Mouse (Mus musculus) E14TG2a.4 (cell line): ENCODE measurements around the gene Il1f5.

Experiments used
- CTCF ChIP-seq: conservative IDR thresholded peaks from 2 replicates; pipeline ENCODE4 v1.5.1; 2014; ENCODE audit warnings: low read length
- NANOG ChIP-seq: IDR thresholded peaks from 2 replicates; pipeline ENCODE4 v1.6.1; 2014; ENCODE audit warnings: borderline replicate concordance, low read length, mixed read lengths
- POU5F1 ChIP-seq: IDR thresholded peaks from 2 replicates; pipeline ENCODE4 v1.6.1; 2014; ENCODE audit warnings: low read length, borderline replicate concordance

GRCm38 (mm10) chr2:24275146-24275545 lies 1.6 kb upstream of the Il1f5 start:
- no peak for TF ChIP-seq CTCF
- TF ChIP-seq NANOG = no peak
- no peak for TF ChIP-seq POU5F1
